Mouse (Mus musculus) olfactory bulb, adult 2 months (tissue): ENCODE measurements at regions not wholly inside any gene's neighbourhood (a gene's known extent, or its start where the extent isn't known, plus 50 kb on each side); places are given as distances from the start of the nearest gene placed in this dataset.

Experiments used
- CTCF ChIP-seq: fragments of 200-500 bp; IDR thresholded peaks from 2 replicates; pipeline ENCODE4 v1.5.1; 2012; ENCODE audit warnings: low read depth, mild to moderate bottlenecking, low read length, moderate library complexity; ENCODE audit not compliant: insufficient read depth
- POLR2A ChIP-seq: fragments of 200-500 bp; IDR thresholded peaks from 2 replicates; pipeline ENCODE4 v1.6.1; 2012; ENCODE audit warnings: mild to moderate bottlenecking, low read depth, low read length, moderate library complexity; ENCODE audit not compliant: insufficient read depth

GRCm38 (mm10) chr2:75248251-75248650 lies 410.8 kb upstream of the Hnrnpa3 start:
- no peak for TF ChIP-seq CTCF
- no peak for TF ChIP-seq POLR2A
